Mouse (Mus musculus): ENCODE measurements around the gene Bnc1.

DNA sequence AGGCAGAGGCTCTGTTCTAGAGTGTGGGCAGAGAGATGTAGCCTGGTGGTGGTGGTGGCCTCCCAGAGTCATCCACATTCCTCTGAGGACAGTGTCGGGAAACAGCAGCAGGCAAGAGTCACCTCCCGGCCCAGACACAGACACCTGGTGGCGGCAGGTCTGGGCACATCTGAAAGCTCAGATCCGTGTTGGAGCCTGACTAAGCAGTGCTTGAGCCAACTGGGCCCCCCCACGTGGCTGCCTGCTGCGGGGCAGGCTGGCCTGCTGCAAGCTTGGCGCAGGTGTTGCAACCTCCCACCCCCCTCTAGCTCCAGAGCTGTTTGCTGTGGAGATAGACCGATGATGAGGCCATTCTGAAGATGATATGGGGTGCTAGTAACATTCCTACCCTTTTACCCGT is 3.9 kb upstream of the Bnc1 start:
- no peak for TF ChIP-seq CTCF (IDR thresholded peaks at IDR 0.05; ENCODE audit: low read depth, low read length)
- no peak for TF ChIP-seq GATA1 (IDR thresholded peaks at IDR 0.05; ENCODE audit: borderline replicate concordance, low read length)
- TF ChIP-seq POLR2AphosphoS5 (IDR thresholded peaks at IDR 0.05; ENCODE audit: insufficient replicate concordance, low read depth, low read length): no peak
